Mouse (Mus musculus): ENCODE measurements around the gene Plppr2. TPM values are rescaled to one million over a fixed set of nuclear protein-coding genes. Genes with fewer than 3 reads are reported as not detected.
A peak's percentile ranks its signal among the peaks of the same experiment; 100 is the strongest.

Gene Plppr2
- total and polyA plus RNA-seq, 2 experiments from 2014 or later = 95.2 to 147 TPM

GRCm38 (mm10) chr9:21932006-21932405 is 4.8 kb upstream of the Plppr2 start:
- H3K36me3 ChIP-seq (ENCODE audit: insufficient read depth, low read length) = no peaks in the 10 kb centered on the region
- H3K4me3 ChIP-seq (ENCODE audit: low read length) = no peak overlapping the region
- DNase-seq (ENCODE audit: low spot score) = no peak
- H3K9ac ChIP-seq (replicated peaks; ENCODE audit: low read length) = no peak overlapping the region
- H3K4me1 ChIP-seq (ENCODE audit: insufficient read depth, low read length) = no peaks in the 10 kb centered on the region
- ATAC-seq = no peak
- no peak for TF ChIP-seq CTCF (IDR thresholded peaks at IDR 0.05; ENCODE audit: low read depth)
- no peak overlapping the region for H3K27ac ChIP-seq
- WGBS = 63% methylated on average over 2 of the region's 2 CpGs
- no peaks in the 10 kb centered on the region for H3K9me3 ChIP-seq (ENCODE audit: low read length)
- no peaks in the 10 kb centered on the region for H3K27me3 ChIP-seq (ENCODE audit: insufficient read depth, low read length)
- no peak overlapping the region for H3K4me2 ChIP-seq (ENCODE audit: low read depth, low read length)

GRCm38 (mm10) chr9:21932445-21933137 is 4.2 kb upstream of the Plppr2 start:
- Histone ChIP-seq H3K4me2 (ENCODE audit: low read depth, low read length) (no peak overlapping the region), H3K9ac (replicated peaks; ENCODE audit: low read length) (no peak overlapping the region), H3K27ac (no peak overlapping the region), H3K36me3 (ENCODE audit: insufficient read depth, low read length) (no peaks in the 10 kb centered on the region), H3K27me3 (ENCODE audit: insufficient read depth, low read length) (no peaks in the 10 kb centered on the region), H3K4me3 (ENCODE audit: low read length) (no peak overlapping the region), H3K9me3 (ENCODE audit: low read length) (no peaks in the 10 kb centered on the region), H3K4me1 (ENCODE audit: insufficient read depth, low read length) (no peaks in the 10 kb centered on the region)
- TF ChIP-seq CTCF (IDR thresholded peaks at IDR 0.05; ENCODE audit: low read depth) = no peak
- DNase-seq (ENCODE audit: low spot score) = no peak
- ATAC-seq = no peak
- 64% methylated on average over 12 of the region's 12 CpGs for WGBS

- Histone ChIP-seq H3K9me3 (ENCODE audit: low read length) (no peaks in the 10 kb centered on the region), H3K9ac (replicated peaks; ENCODE audit: low read length) (no peak overlapping the region), H3K36me3 (ENCODE audit: insufficient read depth, low read length) (no peaks in the 10 kb centered on the region), H3K4me3 (ENCODE audit: low read length) (no peak overlapping the region), H3K4me1 (ENCODE audit: insufficient read depth, low read length) (peaks cover 6% of the 10 kb centered on the region; the same call in 1 of the 2 replicates), H3K27me3 (ENCODE audit: insufficient read depth, low read length) (no peaks in the 10 kb centered on the region), H3K27ac (no peak overlapping the region), H3K4me2 (ENCODE audit: low read depth, low read length) (no peak overlapping the region)
- DNase-seq (ENCODE audit: low spot score) (no peak), ATAC-seq (no peak)
- no peak for TF ChIP-seq CTCF (IDR thresholded peaks at IDR 0.05; ENCODE audit: low read depth)
- 83% methylated on average over 12 of the region's 12 CpGs for WGBS
These were observed 2.8 kb upstream of the Plppr2 start for GRCm38 (mm10) chr9:21934021-21934420.

GRCm38 (mm10) chr9:21935466-21936131 is 1.2 kb upstream of the Plppr2 start:
- no peak overlapping the region for H3K4me3 ChIP-seq (ENCODE audit: low read length)
- DNase-seq (ENCODE audit: low spot score) (no peak), ATAC-seq (no peak)
- no peak for TF ChIP-seq CTCF (IDR thresholded peaks at IDR 0.05; ENCODE audit: low read depth)
- no peak overlapping the region for H3K27ac ChIP-seq
- no peak overlapping the region for H3K4me2 ChIP-seq (ENCODE audit: low read depth, low read length)
- H3K27me3 ChIP-seq (ENCODE audit: insufficient read depth, low read length) = no peaks in the 10 kb centered on the region
- peaks cover 6% of the 10 kb centered on the region; the same call in 1 of the 2 replicates for H3K4me1 ChIP-seq (ENCODE audit: insufficient read depth, low read length)
- no peaks in the 10 kb centered on the region for H3K9me3 ChIP-seq (ENCODE audit: low read length)
- no peak overlapping the region for H3K9ac ChIP-seq (replicated peaks; ENCODE audit: low read length)
- WGBS = 81% methylated on average over 7 of the region's 7 CpGs
- peaks cover 7% of the 10 kb centered on the region; the same call in 1 of the 2 replicates for H3K36me3 ChIP-seq (ENCODE audit: insufficient read depth, low read length)

- Histone ChIP-seq H3K4me2 (ENCODE audit: low read depth, low read length) (peak overlapping the region; percentile 68), H3K36me3 (ENCODE audit: insufficient read depth, low read length) (peaks cover 9% of the 10 kb centered on the region; the same call in 1 of the 2 replicates), H3K27ac (peak overlapping the region; percentile 83; the same call in 1 of the 2 replicates), H3K27me3 (ENCODE audit: insufficient read depth, low read length) (no peaks in the 10 kb centered on the region), H3K4me3 (ENCODE audit: low read length) (peak overlapping the region; percentile 67), H3K4me1 (ENCODE audit: insufficient read depth, low read length) (peaks cover 6% of the 10 kb centered on the region; the same call in 1 of the 2 replicates), H3K9me3 (ENCODE audit: low read length) (no peaks in the 10 kb centered on the region), H3K9ac (replicated peaks; ENCODE audit: low read length) (peak overlapping the region; percentile 87)
- ATAC-seq (peak; percentile 20), DNase-seq (ENCODE audit: low spot score) (peak; percentile 27)
- no peak for TF ChIP-seq CTCF (IDR thresholded peaks at IDR 0.05; ENCODE audit: low read depth)
- 48% methylated on average over 4 of the region's 4 CpGs for WGBS
These were observed 910 bp downstream of the Plppr2 start for GRCm38 (mm10) chr9:21937711-21938175.

- no peak overlapping the region for H3K27ac ChIP-seq
- H3K36me3 ChIP-seq (ENCODE audit: insufficient read depth, low read length) = peaks cover 9% of the 10 kb centered on the region; the same call in 1 of the 2 replicates
- TF ChIP-seq CTCF (IDR thresholded peaks at IDR 0.05; ENCODE audit: low read depth) = no peak
- H3K9me3 ChIP-seq (ENCODE audit: low read length) = no peaks in the 10 kb centered on the region
- H3K27me3 ChIP-seq (ENCODE audit: insufficient read depth, low read length) = no peaks in the 10 kb centered on the region
- peak overlapping the region; percentile 67 for H3K4me3 ChIP-seq (ENCODE audit: low read length)
- ATAC-seq = no peak
- peaks cover 6% of the 10 kb centered on the region; the same call in 1 of the 2 replicates for H3K4me1 ChIP-seq (ENCODE audit: insufficient read depth, low read length)
- no peak for DNase-seq (ENCODE audit: low spot score)
- WGBS = 85% methylated on average over 4 of the region's 4 CpGs
- peak overlapping the region; percentile 68 for H3K4me2 ChIP-seq (ENCODE audit: low read depth, low read length)
- no peak overlapping the region for H3K9ac ChIP-seq (replicated peaks; ENCODE audit: low read length)
These were observed 1.5 kb downstream of the Plppr2 start for GRCm38 (mm10) chr9:21938234-21938855.

Data from hindbrain, postnatal 0 days (tissue).